Mouse (Mus musculus) hindbrain, embryonic 13.5 days (tissue): ENCODE data around the gene Hdgfl2. TPM values are rescaled to one million over a fixed set of nuclear protein-coding genes. Genes with fewer than 3 reads are reported as not detected.
A peak's percentile ranks its signal among the peaks of the same experiment; 100 is the strongest.
"Not testable (repeated sequence)": the region's sequence is repeated elsewhere in the genome, so short reads cannot be mapped to it uniquely, and the experiment has no call there.

Experiments used
- ATAC-seq: fragments of 200-750 bp; cut with Nextera tagmentation; 2 replicates; pipeline ENCODE4 v1.8.0; 2017; ENCODE audit warnings: moderate TSS enrichment; ENCODE audit not compliant: low FRiP score
- H3K27ac ChIP-seq: fragments of 300-500 bp; sonication (generic); 2 replicates; pipeline ENCODE4 v1.5.1; 2015; ENCODE audit warnings: inconsistent platforms, mild to moderate bottlenecking, moderate library complexity
- H3K27me3 ChIP-seq: fragments of 300-500 bp; sonication (generic); 2 replicates; pipeline ENCODE4 v1.6.1; 2015; ENCODE audit warnings: mild to moderate bottlenecking, inconsistent platforms
- H3K36me3 ChIP-seq: fragments of 300-500 bp; sonication (generic); 2 replicates; pipeline ENCODE4 v1.6.1; 2015; ENCODE audit warnings: mild to moderate bottlenecking, inconsistent platforms
- H3K4me1 ChIP-seq: fragments of 300-500 bp; sonication (generic); replicated peaks from 2 replicates; pipeline ENCODE4 v1.6.1; 2015; ENCODE audit warnings: inconsistent platforms
- H3K4me2 ChIP-seq: fragments of 300-500 bp; sonication (generic); 2 replicates; pipeline ENCODE4 v1.6.1; 2015; ENCODE audit warnings: inconsistent platforms, mild to moderate bottlenecking, moderate library complexity
- H3K4me3 ChIP-seq: fragments of 300-500 bp; sonication (generic); 2 replicates; pipeline ENCODE4 v1.5.1; 2015; ENCODE audit warnings: mild to moderate bottlenecking, inconsistent platforms
- H3K9ac ChIP-seq: fragments of 300-500 bp; sonication (generic); 2 replicates; pipeline ENCODE4 v1.6.1; 2015; ENCODE audit warnings: mild to moderate bottlenecking, inconsistent platforms
- H3K9me3 ChIP-seq: fragments of 300-500 bp; sonication (generic); 2 replicates; pipeline ENCODE4 v1.6.1; 2016; ENCODE audit warnings: inconsistent platforms
- WGBS: fragments of 180-500 bp; shearing (Covaris S2); methylation state at CpG from one replicate; pipeline ENCODE4 v1.1.7; 2015; 5-methylcytosine and 5-hydroxymethylcytosine counted together
- polyA plus RNA-seq: library from polyadenylated mRNA; unstranded; fragments of >200 nt; fragmentation: Nextera tagmentation; extraction: Ambion mirVana; gene quantifications from 2 replicates; pipeline ENCODE4 v1.2.1, GENCODE M21; 2015

Gene Hdgfl2
- polyA plus RNA-seq, 1 experiment from 2014 or later = 150 TPM

- Histone ChIP-seq H3K9ac (no peak overlapping the region), H3K4me3 (no peak overlapping the region), H3K27me3 (no peaks in the 10 kb centered on the region), H3K9me3 (no peaks in the 10 kb centered on the region), H3K27ac (no peak overlapping the region), H3K4me2 (no peak overlapping the region), H3K36me3 (peaks cover 70% of the 10 kb centered on the region), H3K4me1 (peaks cover 20% of the 10 kb centered on the region)
- ATAC-seq = no peak
Observed at GRCm38 (mm10) chr17:56071126-56071525, 8.3 kb upstream of the Hdgfl2 start.

DNA sequence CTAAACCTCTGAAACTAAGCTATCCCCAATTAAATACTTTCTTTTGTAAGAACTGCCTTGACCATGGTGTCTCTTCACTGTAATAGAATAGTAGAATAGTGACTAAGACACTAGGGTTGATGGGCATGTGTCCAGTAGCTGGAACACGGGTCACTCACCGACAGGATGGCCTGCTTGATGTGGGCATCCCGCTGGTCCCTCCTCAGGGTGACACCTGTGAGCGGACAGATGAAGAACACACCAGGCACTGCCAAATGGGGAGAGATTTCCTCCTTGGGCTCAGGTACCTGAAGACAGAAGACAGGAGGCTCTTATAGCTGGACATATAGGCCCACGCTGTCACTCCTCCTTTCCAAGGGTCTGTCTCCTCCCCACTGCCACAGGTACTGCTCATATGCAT is 7.2 kb upstream of the Hdgfl2 start:
- WGBS = 95% methylated on average over 5 of the region's 5 CpGs
- Histone ChIP-seq H3K9me3 (no peaks in the 10 kb centered on the region), H3K9ac (no peak overlapping the region), H3K27ac (no peak overlapping the region), H3K4me1 (peaks cover 20% of the 10 kb centered on the region), H3K36me3 (peaks cover 58% of the 10 kb centered on the region), H3K4me2 (no peak overlapping the region), H3K27me3 (no peaks in the 10 kb centered on the region), H3K4me3 (no peak overlapping the region)
- ATAC-seq = no peak

DNA sequence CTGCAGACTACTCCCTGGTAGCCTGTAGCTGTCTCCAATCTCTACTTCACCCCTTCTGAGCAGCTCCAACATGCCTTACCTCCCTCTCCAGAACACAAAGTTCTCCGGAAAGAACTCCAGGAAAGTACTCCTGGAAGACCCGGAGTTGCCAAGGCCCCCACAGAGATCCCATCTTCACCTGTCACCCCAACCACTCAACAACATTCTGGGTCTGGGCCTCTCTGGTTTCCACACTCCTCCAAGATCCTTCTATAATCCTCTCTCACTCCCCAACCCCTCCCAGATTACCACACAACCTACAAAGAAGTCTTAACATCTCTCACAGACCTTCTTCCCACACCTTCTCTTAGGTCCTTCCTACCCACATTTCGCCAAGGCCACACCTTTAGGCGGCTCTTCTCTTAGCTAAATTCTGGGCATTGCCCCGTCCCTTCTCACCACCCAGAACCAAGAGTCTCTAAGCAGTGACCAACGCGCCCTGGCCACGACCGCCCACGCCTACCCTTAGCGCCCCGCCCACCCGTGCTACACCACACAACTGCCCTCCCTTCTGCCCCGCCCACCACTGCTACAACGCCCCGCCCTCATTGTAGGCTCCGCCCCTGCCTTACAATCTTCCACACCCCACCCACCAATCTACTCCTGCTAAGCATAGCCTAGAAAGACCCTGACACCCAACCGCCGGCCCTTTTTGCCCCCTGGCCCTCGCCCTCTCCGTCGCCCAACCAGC is 5.2 kb upstream of the Hdgfl2 start:
- 10% methylated on average over 22 of the region's 22 CpGs for WGBS
- ATAC-seq = peak; percentile 13
- Histone ChIP-seq H3K4me3 (peak overlapping the region; percentile 80), H3K9me3 (no peaks in the 10 kb centered on the region), H3K27me3 (no peaks in the 10 kb centered on the region), H3K9ac (peak overlapping the region; percentile 85), H3K4me1 (peaks cover 20% of the 10 kb centered on the region), H3K4me2 (peak overlapping the region; percentile 72), H3K36me3 (peaks cover 38% of the 10 kb centered on the region), H3K27ac (peak overlapping the region; percentile 94)

DNA sequence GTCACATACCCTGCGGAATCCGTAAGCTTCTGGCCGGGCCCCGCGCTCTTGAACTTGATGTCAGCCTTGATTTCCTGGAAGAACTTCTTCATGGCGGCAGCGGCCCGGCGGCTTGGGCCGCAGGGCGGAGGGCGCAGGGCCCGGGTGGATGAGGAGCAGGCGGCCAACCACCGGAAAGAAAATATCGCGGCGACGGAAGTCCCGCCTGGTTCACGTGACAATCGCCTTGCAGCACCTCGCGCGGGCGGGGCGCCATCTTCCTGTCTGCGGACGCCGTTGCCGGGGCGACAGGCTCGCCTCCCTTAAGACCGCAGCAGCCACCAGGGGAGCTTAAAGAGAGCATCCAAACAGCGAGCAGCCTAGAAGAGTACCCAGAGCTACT is 4.6 kb upstream of the Hdgfl2 start, which contains the start of gene Ubxn6:
Ubxn6 (minus strand) TSS at position 202 of the 382 bp plus-strand sequence.
- Histone ChIP-seq H3K9me3 (no peaks in the 10 kb centered on the region), H3K4me1 (peaks cover 20% of the 10 kb centered on the region), H3K27ac (peak within 1 kb of the TSS; percentile 94), H3K27me3 (no peaks in the 10 kb centered on the region), H3K4me2 (peak within 1 kb of the TSS; percentile 72), H3K9ac (peak within 1 kb of the TSS; percentile 85), H3K4me3 (peak within 1 kb of the TSS; percentile 80), H3K36me3 (peaks cover 33% of the 10 kb centered on the region)
- under 1% methylated on average over 35 of the region's 35 CpGs for WGBS
- ATAC-seq = peak; percentile 55

GRCm38 (mm10) chr17:56077523-56077922 is 1.9 kb upstream of the Hdgfl2 start:
- Histone ChIP-seq H3K9ac (no peak overlapping the region), H3K4me1 (peaks cover 47% of the 10 kb centered on the region), H3K27me3 (no peaks in the 10 kb centered on the region), H3K27ac (no peak overlapping the region), H3K9me3 (no peaks in the 10 kb centered on the region), H3K4me2 (no peak overlapping the region), H3K36me3 (peaks cover 12% of the 10 kb centered on the region), H3K4me3 (no peak overlapping the region)
- WGBS = 90% methylated on average over 5 of the region's 5 CpGs
- ATAC-seq = no peak

DNA sequence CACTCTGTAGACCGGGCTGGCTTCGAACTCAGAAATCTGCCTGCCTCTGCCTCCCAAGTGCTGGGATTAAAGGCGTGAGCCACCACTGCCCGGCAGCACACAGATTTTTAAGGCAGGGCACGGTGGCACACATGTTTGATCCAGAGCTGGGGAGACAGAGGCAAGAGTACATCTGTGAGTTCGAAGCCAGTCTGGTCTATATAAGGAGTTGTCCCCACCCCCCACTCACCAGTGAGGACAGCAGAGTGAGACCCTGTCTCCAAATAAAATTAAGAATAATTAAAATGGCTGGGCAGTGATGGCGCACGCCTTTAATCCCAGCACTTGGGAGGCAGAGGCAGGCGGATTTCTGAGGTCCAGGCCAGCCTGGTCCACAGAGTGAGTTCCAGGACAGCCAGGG is 1.1 kb upstream of the Hdgfl2 start:
- Histone ChIP-seq H3K4me2 (peak overlapping the region; percentile 39), H3K36me3 (peaks cover 15% of the 10 kb centered on the region; the same call in 1 of the 2 replicates), H3K4me1 (peaks cover 49% of the 10 kb centered on the region), H3K4me3 (peak overlapping the region; percentile 91)
- H3K27ac ChIP-seq, ATAC-seq, H3K9ac ChIP-seq, H3K27me3 ChIP-seq, H3K9me3 ChIP-seq: not testable (repeated sequence)
- WGBS = 69% methylated on average over 9 of the region's 9 CpGs

DNA sequence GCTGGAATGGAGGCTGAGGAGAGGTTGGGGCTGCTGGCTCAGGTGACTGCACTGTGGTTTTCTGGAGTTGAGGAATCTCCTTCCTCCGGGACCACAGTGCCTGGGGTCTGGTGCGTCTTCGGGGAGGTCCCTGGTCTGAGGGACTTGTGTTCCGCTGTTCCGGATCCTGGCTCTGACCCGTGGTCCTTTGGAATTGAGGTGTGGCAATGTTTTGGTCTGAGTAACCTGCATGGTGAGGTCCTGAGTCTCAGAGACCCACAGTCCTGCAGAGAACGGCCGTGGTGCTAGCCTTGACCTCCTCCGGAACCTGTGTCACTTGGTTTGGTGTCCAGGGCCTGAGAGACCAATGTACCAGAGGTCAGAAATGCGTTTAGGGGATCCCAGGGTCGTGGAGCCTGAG is 487 bp downstream of the Hdgfl2 start:
- Histone ChIP-seq H3K9ac (peak overlapping the region; percentile 91), H3K4me1 (peaks cover 39% of the 10 kb centered on the region), H3K4me2 (peak overlapping the region; percentile 99), H3K9me3 (no peaks in the 10 kb centered on the region), H3K36me3 (peaks cover 25% of the 10 kb centered on the region), H3K27me3 (no peaks in the 10 kb centered on the region), H3K27ac (peak overlapping the region; percentile 72), H3K4me3 (peak overlapping the region; percentile 91)
- no peak for ATAC-seq
- 2% methylated on average over 11 of the region's 11 CpGs for WGBS

- Histone ChIP-seq H3K9ac (peak overlapping the region; percentile 91), H3K4me2 (peak overlapping the region; percentile 99), H3K27ac (peak overlapping the region; percentile 74), H3K36me3 (peaks cover 28% of the 10 kb centered on the region), H3K4me3 (peak overlapping the region; percentile 91), H3K27me3 (no peaks in the 10 kb centered on the region), H3K9me3 (no peaks in the 10 kb centered on the region), H3K4me1 (peaks cover 31% of the 10 kb centered on the region)
- WGBS = 4% methylated on average over 8 of the region's 8 CpGs
- ATAC-seq = peak; percentile 41
Observed at GRCm38 (mm10) chr17:56080781-56081585, 1.5 kb downstream of the Hdgfl2 start.

GRCm38 (mm10) chr17:56092312-56092711 is 12.9 kb downstream of the Hdgfl2 start:
- no peak overlapping the region for H3K4me3 ChIP-seq
- H3K4me1 ChIP-seq = no peaks in the 10 kb centered on the region
- H3K9me3 ChIP-seq = no peaks in the 10 kb centered on the region
- WGBS = 100% methylated on average over 1 of the region's 1 CpGs
- H3K36me3 ChIP-seq = peaks cover 63% of the 10 kb centered on the region
- no peak overlapping the region for H3K4me2 ChIP-seq
- H3K27ac ChIP-seq = no peak overlapping the region
- no peak for ATAC-seq
- H3K9ac ChIP-seq = no peak overlapping the region
- no peaks in the 10 kb centered on the region for H3K27me3 ChIP-seq

DNA sequence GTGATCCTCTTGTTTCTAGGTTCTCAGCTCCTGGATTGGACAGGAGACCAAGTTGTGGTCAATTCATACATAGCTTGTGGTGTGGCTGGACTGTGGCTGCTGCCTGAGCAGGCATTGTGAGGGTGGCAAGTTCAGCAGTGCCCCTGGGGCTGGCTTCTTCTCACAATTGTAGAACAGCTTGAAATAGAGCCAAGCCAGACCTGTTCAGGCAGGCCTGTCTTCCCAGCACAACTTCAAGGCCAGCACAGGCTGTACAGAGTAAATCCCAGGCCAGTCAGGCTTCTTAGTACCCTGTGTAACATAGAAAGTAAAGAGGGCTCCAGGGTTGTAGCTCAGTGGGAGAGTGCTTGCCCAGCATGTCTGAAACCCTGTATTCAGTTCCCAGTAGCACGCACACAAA is 13.4 kb downstream of the Hdgfl2 start:
- 100% methylated on average over 1 of the region's 1 CpGs for WGBS
- Histone ChIP-seq H3K4me3 (no peak overlapping the region), H3K4me2 (no peak overlapping the region), H3K27me3 (no peaks in the 10 kb centered on the region), H3K9ac (no peak overlapping the region), H3K36me3 (peaks cover 64% of the 10 kb centered on the region), H3K9me3 (no peaks in the 10 kb centered on the region), H3K4me1 (no peaks in the 10 kb centered on the region), H3K27ac (no peak overlapping the region)
- no peak for ATAC-seq

GRCm38 (mm10) chr17:56096883-56097282 is 17.4 kb downstream of the Hdgfl2 start:
- Histone ChIP-seq H3K36me3 (peaks cover 79% of the 10 kb centered on the region), H3K27ac (no peak overlapping the region), H3K4me1 (no peaks in the 10 kb centered on the region), H3K9ac (no peak overlapping the region), H3K9me3 (no peaks in the 10 kb centered on the region), H3K27me3 (no peaks in the 10 kb centered on the region), H3K4me3 (no peak overlapping the region), H3K4me2 (no peak overlapping the region)
- 91% methylated on average over 12 of the region's 12 CpGs for WGBS
- ATAC-seq = no peak

- H3K36me3 ChIP-seq = peaks cover 85% of the 10 kb centered on the region
Observed at GRCm38 (mm10) chr17:56098180-56098579, 18.7 kb downstream of the Hdgfl2 start.

More at GRCm38 (mm10) chr17:56098180-56098579, 18.7 kb downstream of the Hdgfl2 start:
- no peak overlapping the region for H3K9ac ChIP-seq
- no peaks in the 10 kb centered on the region for H3K27me3 ChIP-seq
- H3K4me1 ChIP-seq = no peaks in the 10 kb centered on the region
- H3K27ac ChIP-seq = no peak overlapping the region
- no peaks in the 10 kb centered on the region for H3K9me3 ChIP-seq
- no peak overlapping the region for H3K4me3 ChIP-seq
- ATAC-seq = no peak
- no peak overlapping the region for H3K4me2 ChIP-seq
- WGBS = 91% methylated on average over 8 of the region's 8 CpGs
